Mouse (Mus musculus): ENCODE measurements around the gene Fam114a1.

GRCm38 (mm10) chr5:65045642-65046370 is 75.9 kb downstream of the Fam114a1 start:
- TF ChIP-seq NANOG (IDR thresholded peaks at IDR 0.05; ENCODE audit: borderline replicate concordance, low read length), result no peak
- TF ChIP-seq CTCF (conservative IDR thresholded peaks at IDR 0.05; ENCODE audit: low read length), result no peak
- no peak for TF ChIP-seq POU5F1 (IDR thresholded peaks at IDR 0.05; ENCODE audit: borderline replicate concordance, low read length)
